Mouse (Mus musculus) embryonic facial prominence, embryonic 11.5 days (tissue): Measurements from ENCODE around the gene Crybg2. TPM values are rescaled to one million over a fixed set of nuclear protein-coding genes. Genes with fewer than 3 reads are reported as not detected.

ENCODE experiments used
- ATAC-seq: fragments of 200-750 bp; cut with Nextera tagmentation; replicated peaks from 2 replicates; pipeline ENCODE4 v1.8.0; 2017; ENCODE audit warnings: low read depth; ENCODE audit not compliant: insufficient number of reproducible peaks, low FRiP score, low TSS enrichment
- DNase-seq: peaks from one replicate; pipeline ENCODE4 v3.0.0-alpha.2; 2015; ENCODE audit warnings: low spot score
- H3K27ac ChIP-seq: fragments of 300-500 bp; sonication (generic); replicated peaks from 2 replicates; pipeline ENCODE4 v1.5.1; 2014; ENCODE audit warnings: mild to moderate bottlenecking, low read depth, low read length, control low read depth
- H3K27me3 ChIP-seq: fragments of 300-500 bp; sonication (generic); 2 replicates; pipeline ENCODE4 v1.6.1; 2014; ENCODE audit warnings: mild to moderate bottlenecking, low read length, moderate library complexity, mixed read lengths; ENCODE audit not compliant: control insufficient read depth, insufficient read depth
- H3K36me3 ChIP-seq: fragments of 300-500 bp; sonication (generic); replicated peaks from 2 replicates; pipeline ENCODE4 v1.6.1; 2014; ENCODE audit warnings: low read depth, mild to moderate bottlenecking, low read length, moderate library complexity, mixed read lengths; ENCODE audit not compliant: control insufficient read depth, insufficient read depth
- H3K4me1 ChIP-seq: fragments of 300-500 bp; sonication (generic); 2 replicates; pipeline ENCODE4 v1.6.1; 2014; ENCODE audit warnings: low read length, mixed read lengths; ENCODE audit not compliant: control insufficient read depth, insufficient read depth
- H3K4me2 ChIP-seq: fragments of 300-500 bp; sonication (generic); 2 replicates; pipeline ENCODE4 v1.6.1; 2014; ENCODE audit warnings: low read depth, mild to moderate bottlenecking, control low read depth, low read length, moderate library complexity
- H3K4me3 ChIP-seq: fragments of 300-500 bp; sonication (generic); 2 replicates; pipeline ENCODE4 v1.5.1; 2014; ENCODE audit warnings: low read depth, low read length, control low read depth
- H3K9ac ChIP-seq: fragments of 300-500 bp; sonication (generic); replicated peaks from 2 replicates; pipeline ENCODE4 v1.6.1; 2014; ENCODE audit warnings: mild to moderate bottlenecking, control low read depth, low read length
- H3K9me3 ChIP-seq: fragments of 300-500 bp; sonication (generic); replicated peaks from 2 replicates; pipeline ENCODE4 v1.6.1; 2016; ENCODE audit warnings: mild to moderate bottlenecking, low read length, inconsistent platforms, mixed read lengths; ENCODE audit not compliant: control insufficient read depth
- WGBS: fragments of 180-500 bp; shearing (Covaris S2); extraction: QIAGEN DNeasy Blood & Tissue Kit; methylation state at CpG from one replicate; pipeline ENCODE4 v1.1.7; 2014; 5-methylcytosine and 5-hydroxymethylcytosine counted together
- polyA plus RNA-seq: library from polyadenylated mRNA; unstranded; fragments of >200 nt; fragmentation: Nextera tagmentation; extraction: Ambion mirVana; gene quantifications from 2 replicates; pipeline ENCODE4 v1.2.1, GENCODE M21; 2014

The Crybg2 gene
- polyA plus RNA-seq, 1 experiment from 2014 or later: 1.8 TPM

GRCm38 (mm10) chr4:134114038-134114437 lies 53.4 kb downstream of the Crybg2 start:
- H3K27ac ChIP-seq: no peak overlapping the region
- H3K4me2 ChIP-seq: no peak overlapping the region
- no peak overlapping the region for H3K9ac ChIP-seq
- no peaks in the 10 kb centered on the region; the same call in 1 of the 2 replicates for H3K4me1 ChIP-seq
- 87% methylated on average over 4 of the region's 4 CpGs for WGBS
- no peak overlapping the region for H3K4me3 ChIP-seq
- DNase-seq (no peak), ATAC-seq (no peak)
- H3K9me3 ChIP-seq: no peaks in the 10 kb centered on the region
- no peaks in the 10 kb centered on the region for H3K27me3 ChIP-seq
- H3K36me3 ChIP-seq: no peaks in the 10 kb centered on the region

DNA sequence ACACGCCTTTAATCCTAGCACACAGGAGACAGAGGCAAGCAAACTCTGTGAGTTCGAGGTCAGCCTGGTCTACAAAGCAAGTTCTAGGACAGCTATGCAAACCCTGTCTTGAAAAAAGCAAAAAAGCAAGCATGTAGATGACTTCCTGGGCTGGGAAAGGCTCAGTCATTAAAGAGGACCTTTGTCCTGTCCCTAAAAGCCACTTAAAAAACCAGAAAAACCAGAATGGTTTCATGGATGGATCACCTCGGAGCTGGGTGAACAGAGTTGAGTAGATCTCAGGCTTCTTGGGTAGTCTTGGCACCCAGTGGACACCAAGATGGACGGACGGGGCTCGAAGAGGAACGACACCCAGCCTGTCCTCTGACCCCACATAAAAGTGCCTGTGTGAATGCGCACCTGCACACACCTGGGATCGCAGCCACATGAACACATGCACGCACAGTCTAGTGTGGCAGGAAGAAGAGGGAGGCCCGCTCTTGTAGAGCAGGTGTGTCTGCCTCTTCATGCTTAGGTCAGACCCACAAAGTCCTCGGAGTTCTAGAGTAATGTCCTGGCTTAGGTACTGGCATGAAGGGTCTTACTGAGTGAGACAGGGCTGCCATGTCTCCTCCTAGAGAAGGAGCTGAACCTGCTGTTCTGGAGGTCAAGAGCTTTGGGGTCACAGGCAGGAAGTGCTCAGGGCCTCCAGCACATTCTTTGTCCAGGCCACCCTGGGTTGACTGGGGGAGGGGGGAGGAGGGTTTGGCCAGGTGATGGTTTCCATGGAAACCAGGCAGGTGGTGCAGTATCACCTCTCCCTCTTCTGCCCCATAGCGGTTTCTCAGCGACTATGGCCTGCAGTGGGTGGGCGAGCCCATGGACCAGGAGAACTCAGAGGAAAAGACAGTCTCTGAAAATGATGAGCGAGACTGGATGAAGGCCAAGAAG lies 54.9 kb downstream of the Crybg2 start:
- whole genome bisulfite sequencing: 83% methylated on average over 16 of the region's 16 CpGs
- no peaks in the 10 kb centered on the region; the same call in none of the 2 replicates for H3K4me1 ChIP-seq
- H3K4me2 ChIP-seq: no peak overlapping the region
- no peaks in the 10 kb centered on the region for H3K36me3 ChIP-seq
- H3K4me3 ChIP-seq: no peak overlapping the region
- H3K27me3 ChIP-seq: no peaks in the 10 kb centered on the region
- H3K9ac ChIP-seq: no peak overlapping the region
- DNase-seq (no peak), ATAC-seq (no peak)
- H3K27ac ChIP-seq: no peak overlapping the region
- no peaks in the 10 kb centered on the region for H3K9me3 ChIP-seq

DNA sequence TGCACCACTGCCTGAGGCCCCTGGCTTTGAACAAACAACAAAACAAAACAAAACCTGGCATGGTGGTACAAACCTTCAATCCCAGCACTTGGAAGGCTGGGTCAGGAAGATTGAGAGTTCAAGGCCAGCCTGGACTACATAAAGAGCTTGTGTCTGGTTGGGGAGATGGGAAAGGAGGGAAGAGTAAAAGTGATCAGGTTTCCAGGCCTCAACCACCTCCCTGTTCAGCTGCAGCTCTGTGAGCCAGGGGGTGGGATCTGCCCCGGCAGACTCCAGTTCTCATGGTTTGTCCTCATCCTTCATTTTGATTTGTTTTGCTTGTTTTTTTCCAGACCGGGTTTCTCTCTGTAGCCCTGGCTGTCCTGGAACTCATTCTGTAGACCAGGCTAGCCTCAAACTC lies 55.9 kb downstream of the Crybg2 start:
- Histone ChIP-seq H3K4me3 (no peak overlapping the region), H3K27me3 (no peaks in the 10 kb centered on the region), H3K27ac (no peak overlapping the region), H3K9me3 (no peaks in the 10 kb centered on the region), H3K4me2 (no peak overlapping the region), H3K4me1 (no peaks in the 10 kb centered on the region; the same call in none of the 2 replicates), H3K9ac (no peak overlapping the region), H3K36me3 (no peaks in the 10 kb centered on the region)
- ATAC-seq (no peak), DNase-seq (no peak)
- 77% methylated on average over 2 of the region's 2 CpGs for WGBS

DNA sequence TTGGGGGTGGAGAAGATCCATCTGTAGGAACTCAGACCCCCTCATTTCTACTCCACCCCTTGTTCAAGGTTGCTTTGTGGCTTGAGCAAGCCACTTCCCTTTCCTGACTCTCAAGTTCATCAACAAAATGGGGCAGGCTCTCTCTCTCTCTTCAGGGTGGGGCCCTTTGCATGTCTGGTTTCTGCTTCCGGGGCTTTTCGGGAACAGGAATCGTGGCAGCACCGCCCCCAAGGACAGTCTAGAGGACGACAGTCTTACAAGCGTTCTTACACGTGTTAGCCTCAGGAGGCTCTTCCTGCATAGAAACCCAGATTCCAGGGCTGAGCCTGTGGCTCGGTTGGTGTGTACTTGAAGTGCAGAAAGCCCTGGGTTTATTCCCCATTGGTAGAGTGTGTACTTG lies 56.4 kb downstream of the Crybg2 start:
- H3K4me1 ChIP-seq: no peaks in the 10 kb centered on the region; the same call in none of the 2 replicates
- no peak overlapping the region for H3K4me2 ChIP-seq
- no peak overlapping the region for H3K4me3 ChIP-seq

DNA sequence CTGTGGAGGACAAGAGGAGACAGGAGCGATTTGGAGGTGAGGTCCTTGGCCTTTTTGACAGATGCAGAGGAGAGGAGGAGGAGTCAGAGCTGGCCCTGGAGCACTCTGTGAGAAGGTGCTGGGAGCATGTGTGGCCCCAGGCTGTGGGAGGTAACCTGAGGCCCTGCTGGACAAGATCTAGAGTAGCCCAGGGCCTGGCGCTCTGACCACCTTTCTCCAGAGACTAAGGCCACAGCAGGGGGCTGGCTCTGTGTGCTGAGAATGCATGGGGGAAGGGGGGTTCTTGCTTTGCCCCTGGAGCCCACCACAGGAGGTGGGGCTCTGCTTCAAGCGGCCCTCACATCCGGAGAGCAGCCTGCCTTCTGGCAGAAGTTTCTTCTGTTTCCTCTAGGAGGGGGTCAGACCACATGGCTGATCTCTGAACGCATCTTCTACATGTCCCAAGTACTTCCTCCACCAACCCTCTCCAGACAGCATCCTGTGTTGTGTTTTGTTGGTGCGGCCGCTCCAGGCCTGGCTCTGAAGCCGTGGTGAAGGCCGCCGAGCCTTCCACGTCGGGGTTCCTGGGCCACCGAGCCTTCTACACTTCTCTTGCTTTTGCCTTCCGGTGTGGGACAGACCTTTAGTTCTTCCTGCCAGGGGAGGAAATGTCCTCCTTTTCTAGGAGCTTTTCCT lies 57.6 kb downstream of the Crybg2 start:
- no peaks in the 10 kb centered on the region; the same call in none of the 2 replicates for H3K4me1 ChIP-seq
- peak overlapping the region; percentile 6; the same call in 1 of the 2 replicates for H3K9ac ChIP-seq
- no peaks in the 10 kb centered on the region for H3K9me3 ChIP-seq
- 63% methylated on average over 14 of the region's 14 CpGs for WGBS
- H3K36me3 ChIP-seq: no peaks in the 10 kb centered on the region
- DNase-seq: no peak
- no peaks in the 10 kb centered on the region for H3K27me3 ChIP-seq
- H3K27ac ChIP-seq: no peak overlapping the region
- H3K4me2 ChIP-seq: no peak overlapping the region
- ATAC-seq: no peak
- H3K4me3 ChIP-seq: no peak overlapping the region

More for the DNA sequence above, 56.4 kb downstream of the Crybg2 start:
- DNase-seq: no peak
- no peak overlapping the region for H3K27ac ChIP-seq
- 85% methylated on average over 8 of the region's 8 CpGs for WGBS
- no peaks in the 10 kb centered on the region for H3K36me3 ChIP-seq
- H3K9me3 ChIP-seq: no peaks in the 10 kb centered on the region
- ATAC-seq: no peak
- no peak overlapping the region for H3K9ac ChIP-seq
- H3K27me3 ChIP-seq: no peaks in the 10 kb centered on the region

DNA sequence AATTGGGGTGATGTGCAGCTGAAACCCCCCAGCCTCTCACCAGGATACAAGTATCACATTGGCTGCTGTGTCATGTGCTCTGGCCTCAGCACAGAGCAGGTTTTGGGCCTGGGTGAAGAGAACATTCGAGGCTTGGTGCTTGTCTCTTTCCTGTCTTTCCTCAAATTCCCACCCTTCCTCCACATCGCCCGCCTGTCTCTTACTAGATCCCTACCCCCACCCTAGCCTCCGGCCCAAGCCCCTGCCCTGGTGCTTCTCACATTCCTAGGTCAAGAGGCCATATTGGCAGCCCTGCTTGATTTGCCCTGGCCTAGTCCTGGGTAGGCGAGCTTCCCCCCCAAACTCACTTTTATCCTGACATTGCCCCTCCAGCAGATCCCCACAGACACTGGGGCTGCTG lies 58.4 kb downstream of the Crybg2 start:
- Histone ChIP-seq H3K4me2 (no peak overlapping the region), H3K27me3 (no peaks in the 10 kb centered on the region), H3K4me3 (no peak overlapping the region), H3K36me3 (no peaks in the 10 kb centered on the region), H3K9ac (no peak overlapping the region; the same call in none of the 2 replicates), H3K9me3 (no peaks in the 10 kb centered on the region), H3K27ac (no peak overlapping the region), H3K4me1 (no peaks in the 10 kb centered on the region; the same call in none of the 2 replicates)
- WGBS: 53% methylated on average over 5 of the region's 5 CpGs
- no peak for ATAC-seq
- no peak for DNase-seq

DNA sequence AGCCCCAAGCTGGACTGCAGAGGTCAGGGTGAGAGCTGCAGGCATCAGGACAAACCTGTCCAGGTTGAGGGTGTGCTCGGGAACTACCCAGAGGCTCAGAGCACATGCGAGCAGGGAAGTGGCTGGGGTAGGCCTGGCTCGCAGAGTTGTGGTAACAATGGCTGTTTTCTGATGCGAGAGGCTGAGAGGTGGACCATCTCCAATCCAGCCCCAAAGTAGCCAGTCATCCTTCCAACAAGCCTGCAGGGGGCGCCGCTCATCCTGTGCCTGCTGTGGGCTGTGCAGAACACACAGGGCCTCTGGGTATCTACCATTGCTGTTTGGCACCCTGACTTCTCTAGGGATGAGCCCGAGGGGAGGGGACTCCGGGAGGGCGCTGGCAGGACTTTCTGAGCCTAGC lies 59.0 kb downstream of the Crybg2 start:
- H3K9ac ChIP-seq: no peak overlapping the region
- no peaks in the 10 kb centered on the region for H3K36me3 ChIP-seq
- no peak overlapping the region for H3K4me2 ChIP-seq
- H3K4me3 ChIP-seq: no peak overlapping the region
- H3K27ac ChIP-seq: no peak overlapping the region
- DNase-seq (peak; percentile 30), ATAC-seq (no peak)
- no peaks in the 10 kb centered on the region for H3K27me3 ChIP-seq
- no peaks in the 10 kb centered on the region for H3K9me3 ChIP-seq
- H3K4me1 ChIP-seq: no peaks in the 10 kb centered on the region; the same call in none of the 2 replicates
- WGBS: 60% methylated on average over 9 of the region's 9 CpGs
